Mouse (Mus musculus): ENCODE results near the gene Smim5.
A peak's percentile ranks its signal among the peaks of the same experiment; 100 is the strongest.

Smim5 gene

DNA sequence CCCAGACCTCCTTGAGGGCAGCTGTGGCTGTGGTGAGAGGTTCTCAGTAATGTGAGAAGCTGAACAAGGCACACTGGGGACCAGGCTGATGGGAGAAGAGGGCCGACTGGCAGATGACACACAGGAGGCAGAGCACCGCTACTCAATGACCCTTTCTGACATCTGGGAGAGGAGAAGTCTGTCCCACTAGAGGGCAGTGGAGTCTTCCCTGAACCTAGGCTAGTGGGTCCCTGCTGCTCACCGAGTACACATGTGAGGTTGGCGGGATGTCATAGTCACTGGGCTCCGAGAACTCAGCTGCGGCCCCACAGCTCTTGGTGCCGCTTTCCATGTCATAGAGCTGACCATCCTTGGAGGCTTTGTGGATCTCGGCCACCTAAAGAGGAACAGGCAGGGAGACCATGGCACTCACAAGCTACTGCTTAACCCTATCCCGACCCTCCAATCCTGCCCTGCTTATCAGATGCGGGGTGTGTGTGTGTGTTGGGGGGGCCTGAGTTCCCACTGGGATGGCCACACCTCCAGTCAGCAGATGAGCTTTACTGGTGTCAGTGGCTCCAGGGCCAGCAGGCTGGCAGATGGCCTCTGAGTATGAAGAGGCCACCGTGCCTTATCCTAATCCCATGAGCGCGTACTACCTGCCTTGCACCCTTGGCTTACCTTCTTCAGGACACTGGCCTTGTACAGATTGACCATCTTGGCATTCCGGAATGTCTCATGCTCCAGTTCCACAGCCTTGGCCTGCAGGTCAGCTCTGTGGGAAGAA is 4.8 kb upstream of the Smim5 start:
- DNase-seq (ENCODE audit: low read depth, low spot score), result peak; percentile 74

DNA sequence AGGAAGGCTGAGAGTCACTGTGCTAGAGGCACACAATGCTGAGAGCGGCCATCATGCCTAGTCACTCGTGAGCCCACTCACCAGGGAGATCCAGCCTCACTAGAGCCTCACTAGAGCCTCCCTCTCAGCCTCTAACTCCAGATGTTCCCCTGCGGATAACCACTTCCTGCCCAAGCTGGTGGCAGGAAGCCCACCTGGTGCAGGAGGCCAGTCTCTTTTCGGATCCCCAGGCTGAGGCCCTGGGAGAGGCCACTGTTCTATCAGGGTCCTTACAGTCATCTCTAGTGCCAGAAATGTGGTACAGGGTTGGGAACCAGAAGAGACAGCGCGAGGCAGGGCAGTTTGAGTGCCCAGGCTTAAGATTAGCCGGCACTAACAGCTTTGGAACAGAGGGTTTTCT is 1.3 kb upstream of the Smim5 start:
- DNase-seq (ENCODE audit: low read depth, low spot score), result no peak

DNA sequence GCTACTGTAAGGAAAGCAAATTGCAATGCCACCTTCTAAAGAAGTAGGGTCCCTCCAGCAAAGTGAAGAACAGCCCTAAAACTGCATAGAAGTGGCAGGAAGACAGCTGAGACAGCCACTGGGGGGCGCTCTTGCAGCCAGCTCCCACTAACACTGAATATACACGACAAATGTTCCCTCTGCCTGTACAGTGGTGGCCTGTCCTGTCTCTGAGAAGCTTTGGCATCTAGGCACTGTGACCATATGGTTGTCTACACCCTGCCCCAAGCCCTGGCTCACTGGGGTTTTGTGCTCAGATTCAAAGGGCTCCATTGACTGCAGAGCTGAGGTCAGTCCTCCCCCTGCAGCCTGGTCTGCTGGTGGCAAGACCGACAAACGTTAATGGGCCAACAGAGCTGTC is 880 bp upstream of the Smim5 start:
- DNase-seq (ENCODE audit: low read depth, low spot score), result peak; percentile 51

DNA sequence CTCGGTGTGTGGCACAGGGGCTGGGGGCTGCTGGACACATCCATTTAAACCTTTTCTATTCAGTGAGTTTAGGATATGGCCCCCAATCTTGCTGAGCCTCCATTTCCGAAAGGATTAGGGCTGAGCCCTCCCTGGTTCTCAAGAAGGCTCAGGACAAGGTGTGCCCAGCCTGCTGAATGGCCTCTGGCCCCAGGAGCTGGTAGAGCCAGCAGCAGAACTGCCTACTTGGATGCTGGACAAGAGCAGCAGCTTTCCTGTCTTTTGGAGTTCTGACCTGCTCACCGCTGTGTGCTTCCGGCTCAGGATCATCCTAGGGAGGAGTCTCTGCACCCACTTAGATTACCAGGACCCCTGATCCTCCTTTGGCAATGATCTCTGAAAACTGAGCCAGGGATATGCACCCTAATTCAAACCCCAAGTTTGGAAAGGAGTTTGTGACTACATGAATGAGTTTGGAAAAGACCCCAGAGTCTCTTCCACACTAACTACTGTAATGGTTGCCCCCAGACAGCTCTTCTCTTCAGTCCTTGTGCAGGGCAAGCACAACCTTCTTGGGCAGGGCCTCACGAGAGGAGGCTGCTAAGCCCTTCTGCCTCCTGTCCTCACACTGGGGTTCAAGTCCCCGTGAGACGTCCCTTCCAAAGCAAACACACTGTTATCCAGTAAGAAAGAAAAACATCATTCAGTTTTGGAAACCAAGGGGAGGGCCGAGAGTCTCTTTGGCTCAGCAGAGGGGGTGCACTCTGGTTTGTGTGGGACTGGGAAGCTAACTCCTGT is 983 bp downstream of the Smim5 start:
- DNase-seq (ENCODE audit: low read depth, low spot score), result no peak

DNA sequence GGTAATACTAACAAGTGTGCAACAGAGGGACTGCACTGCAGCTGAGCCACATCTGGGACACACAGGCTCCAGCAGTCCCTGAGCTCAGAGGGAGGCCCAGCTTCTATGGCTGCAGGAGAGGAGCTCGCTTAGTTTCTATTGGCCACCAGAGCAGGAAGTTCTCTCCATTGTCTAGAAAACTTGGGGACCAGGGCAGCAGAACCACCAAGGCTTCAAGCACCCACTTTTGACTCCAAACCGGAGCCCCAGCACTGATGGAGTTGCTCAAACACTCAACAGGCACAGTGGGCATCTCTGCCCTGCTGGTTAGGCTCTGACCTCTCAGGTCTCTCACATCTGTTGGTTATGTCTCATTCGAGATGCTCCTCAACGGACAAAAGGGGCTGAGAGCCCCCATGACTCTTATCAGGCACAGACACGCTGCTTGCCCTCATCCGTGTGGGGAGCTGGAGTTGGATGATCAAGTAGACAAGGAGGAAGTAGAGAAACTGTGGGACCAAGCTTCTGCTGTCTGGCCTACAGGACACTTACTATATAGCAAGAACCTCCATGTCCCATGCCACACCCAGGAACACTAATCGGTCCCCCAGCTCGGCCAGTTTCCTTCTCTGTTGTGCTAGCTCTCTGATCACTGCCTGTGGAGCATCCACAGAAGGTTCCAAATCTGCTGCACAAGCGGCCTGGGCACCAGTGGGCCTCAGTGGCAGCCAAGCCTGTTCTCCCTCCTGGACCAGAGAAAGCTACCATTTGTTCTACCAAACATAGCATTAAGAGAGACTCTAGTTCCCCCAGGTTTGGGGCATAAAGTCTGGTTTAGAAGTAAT is 1.8 kb downstream of the Smim5 start:
- no peak for DNase-seq (ENCODE audit: low read depth, low spot score)

DNA sequence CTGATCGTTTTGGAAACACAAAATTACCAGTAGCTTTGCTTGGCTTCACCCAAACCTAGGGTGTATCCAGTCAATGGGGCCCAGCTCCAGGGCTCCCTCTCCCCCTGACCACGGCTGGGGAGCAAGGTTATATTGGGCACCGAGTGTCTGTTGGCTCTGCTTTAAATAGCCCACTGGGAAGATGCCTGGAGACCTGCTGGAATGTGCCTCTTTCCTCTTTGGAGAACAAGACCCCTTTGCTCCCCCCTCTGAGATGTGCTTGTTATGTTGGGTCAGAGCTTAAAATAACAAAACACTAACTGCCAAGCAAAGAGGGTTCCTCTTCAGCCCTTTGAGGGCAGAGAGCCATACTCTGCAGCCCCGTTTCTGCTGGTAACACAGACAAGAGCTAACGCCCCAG is 2.4 kb downstream of the Smim5 start:
- DNase-seq (ENCODE audit: low read depth, low spot score), result no peak

DNA sequence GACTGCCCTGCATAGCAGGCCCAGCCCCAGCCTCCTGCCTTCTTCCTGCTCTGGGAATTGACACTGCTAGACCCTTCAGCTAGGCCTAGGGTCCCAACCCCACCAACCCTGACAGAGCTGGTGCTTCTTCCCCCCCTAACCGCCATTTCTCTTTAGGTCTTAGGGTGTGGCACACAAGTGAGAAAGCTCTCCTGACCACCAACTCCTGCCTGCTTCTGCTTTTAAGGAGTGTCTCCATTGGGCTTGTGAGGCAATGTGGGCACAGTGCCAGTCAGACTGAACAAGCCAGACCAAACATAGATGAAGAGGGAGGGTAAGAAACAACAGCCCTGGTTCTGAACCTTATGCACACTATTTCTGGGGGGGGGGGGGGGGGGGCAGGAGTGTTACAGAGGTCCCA is 3.1 kb downstream of the Smim5 start:
- no peak for DNase-seq (ENCODE audit: low read depth, low spot score)

DNA sequence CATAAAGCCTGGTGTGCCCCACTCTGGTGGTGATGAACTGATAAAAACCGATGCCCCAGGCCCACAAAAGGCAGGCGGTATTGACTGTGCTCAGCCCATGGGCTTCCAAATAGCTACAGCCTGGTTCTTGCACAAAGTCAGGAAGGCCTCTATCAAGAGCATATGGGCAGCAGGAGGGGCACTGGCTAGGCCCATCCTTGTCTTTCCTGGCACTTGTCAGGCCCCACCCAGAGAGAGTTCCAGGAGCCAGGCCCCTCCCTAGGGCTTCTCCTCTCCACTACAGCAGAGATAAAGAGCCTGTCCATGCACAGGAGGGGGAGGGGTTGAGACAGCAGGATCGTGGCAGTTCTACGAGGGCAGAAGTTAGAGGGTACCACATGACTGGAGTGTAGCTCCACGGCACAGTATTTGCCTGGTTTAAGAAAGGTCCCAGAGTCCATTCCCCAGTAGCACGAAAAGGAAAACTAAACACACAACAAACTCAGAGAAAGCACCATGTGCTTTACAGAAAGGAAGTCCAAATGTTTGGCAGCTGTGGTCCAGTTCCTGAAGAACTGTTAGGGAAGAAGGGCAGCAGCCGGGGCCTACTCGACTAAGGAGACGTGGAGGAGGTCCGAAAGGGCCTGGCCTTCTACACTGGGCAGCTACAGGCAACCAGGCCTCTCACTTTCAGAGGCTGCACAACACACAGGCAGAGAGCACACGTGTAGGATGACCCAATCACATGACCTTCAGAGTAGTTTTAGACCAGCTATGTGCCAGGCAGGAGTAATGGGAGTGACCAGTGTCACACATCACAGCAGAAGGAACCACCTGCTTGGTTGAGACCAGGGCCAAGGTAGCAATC is 3.8 kb downstream of the Smim5 start:
- no peak for DNase-seq (ENCODE audit: low read depth, low spot score)

DNA sequence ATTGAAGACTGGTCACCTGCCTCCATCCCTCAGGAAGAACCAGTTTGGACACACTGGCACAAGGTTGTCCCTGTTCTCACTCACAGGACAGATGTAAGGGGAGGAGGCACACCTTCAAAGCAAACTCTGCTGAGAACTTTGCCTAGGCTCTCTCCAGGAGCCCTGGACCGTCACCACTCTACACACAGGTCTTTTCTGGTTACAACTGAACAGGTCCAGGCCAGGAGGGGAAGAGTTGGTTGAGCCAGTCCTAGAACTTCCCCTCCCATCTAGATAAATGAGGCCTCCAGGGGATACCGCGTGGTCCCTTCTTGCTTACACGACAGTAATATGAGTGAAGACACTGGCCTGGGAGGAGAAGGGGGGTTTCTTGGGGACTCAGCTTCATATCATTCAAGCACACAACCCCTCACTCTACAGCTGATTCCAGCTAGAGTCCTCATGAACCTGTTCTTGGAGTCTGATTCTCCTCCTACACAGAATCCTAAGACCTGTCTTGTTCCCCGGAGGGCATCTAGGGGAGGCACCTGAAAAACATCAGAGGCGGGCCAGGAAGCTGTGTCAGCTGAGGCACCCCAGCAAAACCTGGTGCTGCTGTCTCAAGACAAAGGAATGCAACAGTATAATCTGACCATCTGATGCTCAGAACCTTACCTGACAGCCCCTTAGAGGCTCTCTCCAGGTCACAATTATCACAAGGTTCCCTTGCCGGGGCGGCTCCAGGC is 4.6 kb downstream of the Smim5 start:
- no peak for DNase-seq (ENCODE audit: low read depth, low spot score)

DNA sequence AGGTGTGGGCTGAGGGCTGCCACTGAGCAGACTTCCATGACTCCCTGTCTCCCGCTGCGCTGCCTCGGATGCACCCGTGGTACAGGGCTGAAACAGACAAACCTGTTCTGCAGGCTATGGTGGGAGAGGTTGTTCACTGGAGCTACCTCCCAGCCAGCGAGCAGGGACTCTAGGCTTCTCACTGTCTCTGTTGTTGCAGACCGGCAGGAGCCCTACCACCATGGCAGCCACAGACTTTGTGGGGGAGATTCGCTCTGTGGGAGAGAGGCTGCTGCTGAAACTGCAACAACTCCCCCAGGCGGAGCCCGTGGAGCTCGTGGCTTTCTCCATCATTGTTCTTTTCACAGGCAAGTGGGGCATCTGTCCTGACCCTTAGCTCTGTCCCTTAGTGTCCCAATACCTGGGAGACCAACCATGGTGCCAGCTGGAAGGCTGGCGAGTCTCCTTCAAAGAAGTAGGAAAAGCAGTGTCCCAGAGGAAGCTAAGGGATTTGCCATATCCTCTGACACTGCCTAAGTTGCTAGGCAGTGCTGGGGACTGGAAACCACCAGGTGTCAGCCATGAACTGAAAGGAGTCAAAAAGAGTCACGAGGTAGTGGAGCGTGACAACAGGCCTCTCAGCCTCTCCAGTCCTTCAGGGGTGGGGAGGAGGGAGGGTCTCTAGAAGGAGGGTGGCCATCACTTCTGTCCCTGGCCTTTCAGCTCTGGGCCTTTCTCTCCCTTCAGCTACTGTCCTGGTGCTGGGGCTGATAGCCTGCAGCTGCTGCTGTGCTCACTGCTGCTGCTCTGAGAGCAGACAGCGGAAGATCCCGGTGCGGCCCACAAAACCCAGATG is 5.4 kb downstream of the Smim5 start:
- DNase-seq (ENCODE audit: low read depth, low spot score), result no peak

DNA sequence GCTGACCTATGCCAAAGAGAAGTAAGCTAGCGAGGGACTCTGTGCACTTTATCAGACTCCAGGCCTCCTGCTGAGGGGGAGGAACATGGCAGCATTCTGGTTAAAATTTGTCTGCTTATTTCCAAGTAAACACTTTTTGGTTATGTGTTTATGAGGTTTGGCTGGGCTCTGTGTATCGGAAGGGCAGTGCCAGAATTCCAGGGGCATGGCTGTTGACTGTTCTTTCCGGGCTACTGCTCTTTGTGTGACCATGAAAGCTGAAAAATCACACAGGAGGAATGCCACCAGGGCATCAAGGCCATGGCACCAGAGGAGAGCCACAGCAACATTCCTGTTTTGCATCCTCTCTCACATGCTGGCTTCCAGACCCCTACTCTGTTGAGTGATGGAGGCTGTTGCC is 6.3 kb downstream of the Smim5 start:
- no peak for DNase-seq (ENCODE audit: low read depth, low spot score)

DNA sequence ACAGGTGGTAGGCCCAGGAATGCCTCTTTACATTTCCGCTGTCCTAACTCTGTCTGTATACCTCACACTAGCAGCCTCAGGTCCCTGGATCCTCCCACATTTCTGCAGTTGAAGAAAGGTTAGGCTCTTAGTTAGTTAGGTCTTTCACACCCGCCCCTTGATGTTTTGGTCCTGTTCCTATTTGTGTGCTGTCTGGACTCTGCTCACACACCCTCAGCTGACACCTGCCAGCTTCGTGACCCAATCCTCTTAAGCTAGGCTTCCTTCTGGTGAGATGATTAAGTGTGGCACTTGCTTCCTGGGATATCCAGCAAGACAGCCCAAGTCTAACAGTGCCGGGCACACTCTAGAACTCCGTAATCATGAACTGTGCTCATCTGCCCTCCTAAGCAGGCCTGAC is 6.8 kb downstream of the Smim5 start:
- no peak for DNase-seq (ENCODE audit: low read depth, low spot score)

DNA sequence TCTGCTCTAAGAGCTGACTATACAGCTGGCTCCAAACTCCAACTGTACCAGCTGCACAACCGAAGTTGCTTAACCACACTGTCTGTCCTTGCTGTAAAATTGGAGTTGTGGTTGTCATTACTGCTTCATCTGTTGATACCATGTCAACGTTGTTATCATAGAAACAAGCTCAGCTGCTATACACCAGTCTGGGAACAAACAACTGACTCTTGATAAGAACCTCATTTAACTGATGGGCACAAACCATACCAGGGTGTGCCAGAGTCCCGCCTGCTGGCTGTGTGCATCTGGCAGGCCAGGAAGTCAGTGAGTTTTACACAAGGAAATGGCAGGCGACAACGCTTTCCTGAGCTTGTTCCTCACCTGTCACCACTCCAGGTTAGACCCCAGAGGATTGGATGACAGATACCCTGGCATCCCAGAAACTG is 11.4 kb downstream of the Smim5 start:
- DNase-seq (ENCODE audit: low read depth, low spot score), result no peak

DNA sequence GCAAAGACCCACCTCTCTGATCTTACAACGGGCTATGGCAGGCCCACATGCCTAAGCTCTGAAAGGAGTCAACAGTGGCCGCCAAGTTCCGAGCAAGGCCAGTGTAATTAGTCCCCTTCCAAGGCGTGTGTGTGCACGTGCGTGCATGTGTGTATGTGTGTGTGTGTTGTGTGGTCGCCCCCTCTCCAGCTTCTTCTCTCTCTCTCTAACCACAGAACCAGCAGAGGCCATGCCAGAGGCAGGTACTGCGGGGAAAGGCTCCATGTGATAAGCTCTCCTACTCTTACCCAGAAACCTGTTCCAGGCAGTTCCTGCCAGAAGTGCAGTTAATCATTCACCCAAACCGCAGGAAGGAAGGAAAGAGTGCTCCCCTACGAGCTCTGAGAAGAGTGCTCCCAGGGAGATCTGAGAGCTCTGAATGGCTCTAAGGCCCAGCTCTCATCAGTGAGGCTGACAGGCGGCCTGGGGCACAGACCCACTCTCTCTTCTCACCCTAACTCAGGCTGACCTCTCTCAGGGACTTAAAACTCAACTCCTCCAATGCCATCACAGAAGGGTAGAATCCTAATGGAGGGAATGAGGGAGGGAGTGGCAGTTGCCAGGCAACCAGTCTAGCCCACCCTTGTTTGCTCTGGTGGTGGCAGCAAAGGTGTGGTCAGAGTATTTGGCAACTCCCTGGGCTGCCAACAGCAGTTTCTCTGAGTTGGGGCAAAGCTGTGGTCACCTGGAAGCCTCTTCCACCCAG is 12.0 kb downstream of the Smim5 start, which contains the start of gene Smim6:
TSS of gene Smim6 (plus strand) at position 386 of the 745 bp plus-strand sequence.
- DNase-seq (ENCODE audit: low read depth, low spot score), result no peak

DNA sequence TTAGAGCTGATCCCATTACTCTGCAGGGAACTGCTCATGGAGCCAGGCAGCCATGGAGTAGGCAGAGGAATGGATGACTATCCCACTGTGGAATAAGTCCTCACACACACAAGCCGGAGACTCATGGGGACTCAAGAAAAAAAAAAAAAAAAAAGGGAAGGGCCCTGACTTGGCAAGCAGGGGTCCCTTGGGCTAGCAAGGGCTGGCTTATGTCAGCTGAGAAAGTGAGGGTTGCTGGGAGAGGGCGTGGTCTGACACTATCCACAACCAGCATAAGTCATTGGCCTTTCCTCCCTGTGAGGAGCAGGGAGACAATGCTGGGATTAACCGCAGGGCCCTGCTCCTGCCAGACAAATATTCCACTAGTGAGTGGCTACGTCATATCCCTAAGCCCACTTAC is 16.8 kb downstream of the Smim5 start:
- DNase-seq (ENCODE audit: low read depth, low spot score), result no peak

DNA sequence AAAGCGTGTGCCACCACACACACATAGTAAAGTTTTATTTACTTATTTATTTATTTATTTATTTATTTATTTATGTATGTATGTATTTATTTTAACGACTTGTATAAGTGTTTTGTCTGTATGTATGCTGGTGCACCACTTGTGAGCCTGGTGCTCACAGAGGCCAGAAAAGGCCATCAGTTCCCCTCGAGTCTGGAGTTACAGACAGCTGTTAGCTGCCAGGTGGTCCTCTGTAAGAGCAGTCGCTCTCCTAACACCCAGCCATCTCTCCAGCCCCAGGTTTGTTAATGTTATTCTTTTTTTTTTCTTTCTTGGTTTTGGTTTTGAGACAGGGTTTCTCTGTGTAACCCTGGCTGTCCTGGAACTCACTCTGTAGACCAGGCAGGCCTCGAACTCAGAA is 18.9 kb downstream of the Smim5 start:
- no peak for DNase-seq (ENCODE audit: low read depth, low spot score)

DNA sequence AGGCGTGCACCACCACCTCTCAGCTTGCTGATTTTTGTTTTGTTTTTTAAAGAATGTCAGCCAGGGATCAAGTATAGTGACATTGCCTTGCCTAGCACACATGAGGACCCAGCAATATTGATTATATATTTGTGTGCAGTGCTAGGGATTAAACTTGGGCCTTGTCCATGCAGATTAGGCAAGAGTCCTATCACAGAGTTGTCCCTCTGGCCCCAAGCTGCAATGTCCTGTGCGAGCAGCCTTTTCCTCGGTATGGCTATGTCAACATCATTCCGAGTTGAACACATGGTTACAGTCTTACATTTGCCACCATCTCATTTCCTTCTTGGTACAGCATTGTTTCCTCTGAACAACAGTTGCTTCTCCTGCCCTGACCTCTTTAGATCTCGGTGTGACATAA is 19.3 kb downstream of the Smim5 start:
- no peak for DNase-seq (ENCODE audit: low read depth, low spot score)

DNA sequence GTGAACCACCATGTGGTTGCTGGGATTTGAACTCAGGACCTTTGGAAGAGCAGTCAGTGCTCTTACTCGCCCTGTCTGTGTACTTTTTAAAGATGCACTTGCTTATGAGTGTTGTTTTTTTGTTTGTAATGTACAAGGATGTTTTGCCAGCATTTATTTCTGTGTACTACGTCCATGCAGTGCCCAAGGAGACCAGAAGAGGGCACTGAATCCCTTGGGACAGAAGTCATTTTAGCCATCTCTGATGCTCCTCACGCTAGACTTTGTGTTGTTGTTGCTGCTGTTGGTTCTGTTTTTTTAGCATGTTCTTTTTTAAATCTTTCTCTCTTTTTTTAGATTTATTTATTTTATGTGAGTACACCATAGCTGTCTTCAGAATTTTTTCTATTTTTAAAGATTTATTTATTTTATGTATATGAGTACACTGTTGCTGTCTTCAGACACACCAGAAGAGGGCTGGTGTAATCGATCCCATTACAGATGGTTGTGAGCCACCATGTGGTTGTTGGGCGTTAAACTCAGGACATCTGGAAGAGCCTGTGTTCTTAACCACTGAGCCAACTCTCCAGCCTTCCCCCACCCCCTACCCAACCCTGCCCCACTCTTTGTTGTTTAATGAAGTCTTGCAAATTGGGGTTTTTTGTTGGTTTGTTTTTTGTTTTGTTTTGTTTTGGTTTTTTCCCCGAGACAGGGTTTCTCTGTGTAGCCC is 20.5 kb downstream of the Smim5 start:
- peak; percentile 75 for DNase-seq (ENCODE audit: low read depth, low spot score)
